Mouse (Mus musculus) lung, postnatal 36 days (tissue): ENCODE measurements around the gene Pnmt.
"Not testable (repeated sequence)": the region's sequence is repeated elsewhere in the genome, so short reads cannot be mapped to it uniquely, and the experiment has no call there.

Experiments
- DNase-seq: peaks from one replicate; pipeline ENCODE4 v3.0.0; 2022; ENCODE audit warnings: mixed read lengths

Gene Pnmt

DNA sequence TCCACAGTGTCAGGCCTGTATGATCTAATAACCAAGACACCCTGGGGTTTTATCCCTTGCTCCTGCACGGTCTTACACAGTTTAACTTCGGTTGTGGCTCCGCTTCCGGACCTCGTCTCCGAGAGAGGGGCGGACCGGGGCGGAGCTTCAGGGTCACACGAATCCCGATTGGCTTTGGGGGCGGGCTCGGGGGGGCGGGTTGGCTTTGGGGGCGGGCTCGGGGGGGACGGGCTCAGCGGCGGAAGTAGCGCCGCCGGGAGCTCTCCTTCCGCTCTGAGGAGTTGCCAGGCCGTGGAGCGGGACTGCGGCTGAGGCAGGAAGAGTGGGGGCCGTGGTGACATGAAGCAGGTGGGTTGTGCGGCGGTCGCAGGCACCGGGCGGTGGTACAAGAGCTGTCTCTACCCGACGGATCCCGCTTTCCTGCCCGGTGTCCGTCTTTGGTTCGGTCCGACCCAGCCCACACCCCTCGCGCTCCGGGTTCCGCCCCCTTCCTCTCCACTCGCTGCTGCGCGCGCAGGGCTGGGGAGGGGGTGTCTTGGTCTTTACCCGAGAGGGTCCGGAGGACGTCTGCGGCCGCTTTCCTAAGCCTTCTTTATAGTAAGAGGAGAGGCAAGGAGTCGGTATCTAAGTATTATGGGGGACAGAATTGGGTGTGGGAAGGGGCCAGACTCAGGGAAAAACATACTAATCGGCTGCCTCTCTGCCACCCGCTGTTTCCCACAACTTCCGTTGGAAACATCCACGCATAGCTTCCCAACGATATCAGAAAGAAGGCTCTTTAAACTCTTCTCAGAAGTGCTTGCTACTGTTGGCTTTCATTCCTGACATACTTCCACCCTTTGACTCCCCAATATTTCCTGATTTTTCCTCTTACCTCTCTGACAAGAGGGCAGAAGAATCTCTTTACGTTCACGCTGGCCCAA, 27.8 kb upstream of the Pnmt start, which contains the start of gene Stard3:
TSS of gene Stard3 (plus strand) at position 208 of the 923 bp plus-strand sequence.
- peak; percentile 97 for DNase-seq

DNA sequence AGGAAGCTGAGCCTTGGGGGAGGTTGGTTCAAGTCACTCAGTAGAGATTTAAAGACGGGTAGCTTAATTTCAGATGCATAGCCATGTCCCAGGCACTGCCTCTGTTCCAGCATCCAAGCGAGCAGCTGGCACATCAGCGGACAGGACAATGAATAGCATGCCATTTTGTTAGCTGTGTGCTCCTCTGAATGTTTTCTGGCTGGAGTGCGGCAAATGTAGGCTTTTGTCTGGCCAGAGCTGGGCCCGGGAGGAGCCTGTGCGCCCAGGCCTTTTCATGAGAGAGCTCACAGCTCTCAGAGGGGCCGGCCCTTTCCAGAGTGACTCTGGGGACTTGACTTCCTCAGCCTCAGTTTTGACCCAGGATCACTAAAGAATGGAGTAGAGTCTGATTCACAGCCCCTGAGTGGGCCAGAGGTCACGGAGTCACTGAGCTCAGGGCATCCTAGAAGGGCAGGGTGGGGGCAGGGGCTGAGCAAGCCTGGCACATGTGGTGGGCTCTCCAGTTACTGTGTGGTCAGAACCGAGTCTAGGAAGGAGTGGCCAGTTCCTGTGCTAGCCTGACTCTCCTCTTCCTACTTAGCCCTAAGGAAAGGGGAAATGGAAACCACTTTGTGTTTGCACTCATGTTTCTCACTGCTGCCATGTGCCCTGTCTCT, 25.3 kb upstream of the Pnmt start:
- DNase-seq = peak; percentile 36

DNA sequence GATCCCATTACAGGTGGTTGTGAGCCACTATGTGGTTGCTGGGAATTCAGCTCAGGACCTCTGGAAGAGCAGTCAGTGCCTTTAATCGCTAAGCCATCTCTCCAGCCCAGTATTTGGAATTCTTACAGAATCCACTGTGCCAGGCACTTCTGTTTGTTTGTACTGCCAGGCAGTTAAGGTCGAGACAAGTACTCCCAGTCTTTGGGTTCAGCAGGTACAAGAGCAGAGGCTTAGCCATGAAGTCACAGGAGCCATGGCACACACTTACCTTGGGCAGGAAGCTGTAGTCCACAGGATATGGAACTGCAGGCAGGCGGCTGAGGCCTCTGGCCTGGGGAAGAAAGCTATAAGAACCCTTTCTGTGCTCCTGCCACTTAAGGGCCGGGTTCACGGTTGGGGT, 22.4 kb upstream of the Pnmt start:
- DNase-seq = peak; percentile 75

DNA sequence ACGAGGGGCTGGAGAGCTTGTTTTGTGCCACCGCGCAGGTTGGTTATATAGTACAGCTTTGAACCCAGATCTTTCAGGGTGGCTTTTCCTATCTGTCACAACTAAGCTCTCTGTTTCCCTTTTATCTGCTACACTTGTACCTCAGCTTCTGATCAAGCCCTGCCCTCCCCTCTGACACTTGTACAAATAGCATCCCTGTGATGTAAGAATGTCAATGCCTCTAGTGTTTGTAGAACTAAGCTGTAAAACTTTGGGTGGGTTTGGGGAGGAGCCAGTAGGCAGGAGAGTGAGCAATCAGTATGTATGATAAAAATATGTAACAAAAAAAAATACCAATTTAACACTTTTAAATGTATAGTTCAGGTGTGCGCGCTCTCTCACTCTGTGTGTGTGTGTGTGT, 21.8 kb upstream of the Pnmt start:
- peak; percentile 61 for DNase-seq

DNA sequence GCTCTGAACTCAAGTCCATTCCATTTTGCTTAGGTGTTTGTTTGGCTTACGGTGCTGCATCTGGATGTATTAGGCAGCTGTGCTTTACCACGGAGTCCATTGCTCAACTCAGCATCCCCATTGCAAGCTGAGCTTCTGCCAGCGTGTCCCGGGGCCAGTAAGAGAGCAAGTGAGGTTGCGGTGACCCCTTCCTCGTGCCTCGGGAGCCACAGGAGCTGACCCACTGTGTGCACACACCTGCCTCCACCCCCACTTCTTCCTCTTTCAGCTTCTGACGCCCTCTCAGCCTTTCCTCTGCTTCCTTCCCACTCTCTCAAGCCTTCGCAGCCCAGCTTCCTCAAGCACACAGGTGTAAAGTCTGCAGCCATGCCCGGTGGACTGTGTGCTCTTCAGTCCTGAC, 20.0 kb upstream of the Pnmt start:
- DNase-seq = no peak

DNA sequence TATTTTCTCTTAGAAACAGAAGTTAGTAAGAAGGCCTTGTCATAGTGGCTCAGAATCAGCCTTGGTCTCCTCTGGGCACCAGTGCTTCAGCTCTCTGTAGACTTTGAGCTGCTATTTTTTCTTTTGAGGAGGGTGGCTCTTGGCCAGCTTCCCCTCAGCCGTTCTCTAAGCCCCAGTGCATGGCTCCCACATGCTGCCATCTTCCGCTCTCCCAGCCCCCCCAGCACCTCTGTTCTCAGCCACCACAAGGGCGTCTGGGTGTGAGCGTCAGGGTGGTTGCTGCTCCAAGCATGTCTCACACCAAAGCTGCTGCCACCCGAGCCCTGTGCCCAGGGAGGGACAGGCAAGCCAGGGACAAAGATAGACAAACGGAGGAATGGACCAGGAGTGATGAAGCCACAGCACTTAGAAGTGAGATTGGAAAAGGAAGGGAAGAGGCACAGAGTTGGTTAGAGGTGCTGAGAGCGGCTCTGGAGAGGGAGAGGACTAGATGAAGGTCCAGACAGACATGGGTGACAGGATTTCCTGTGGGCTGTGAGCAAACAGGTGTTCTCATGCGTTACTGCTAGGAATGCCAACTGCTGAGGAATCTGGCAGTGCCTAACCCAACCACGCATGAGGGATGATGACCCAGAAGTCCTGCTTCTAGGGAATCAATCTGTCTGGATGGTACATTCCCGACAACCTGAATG, 18.9 kb upstream of the Pnmt start:
- no peak for DNase-seq

DNA sequence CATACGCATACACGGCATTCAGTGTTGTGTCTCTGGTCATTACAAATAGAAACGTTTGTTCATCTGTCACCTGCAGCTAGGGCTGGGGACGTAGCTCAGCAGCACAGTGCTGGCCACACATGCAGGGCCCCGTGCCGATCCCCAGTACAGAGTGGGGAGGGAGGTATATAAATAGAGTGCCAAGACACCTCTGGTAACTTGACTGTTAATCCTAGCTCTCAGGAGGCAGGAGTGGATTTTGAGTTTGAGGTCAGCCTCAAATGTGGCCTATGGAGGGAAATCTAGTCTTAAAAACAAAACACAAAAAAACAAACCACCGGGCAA, 18.4 kb upstream of the Pnmt start:
- no peak for DNase-seq

DNA sequence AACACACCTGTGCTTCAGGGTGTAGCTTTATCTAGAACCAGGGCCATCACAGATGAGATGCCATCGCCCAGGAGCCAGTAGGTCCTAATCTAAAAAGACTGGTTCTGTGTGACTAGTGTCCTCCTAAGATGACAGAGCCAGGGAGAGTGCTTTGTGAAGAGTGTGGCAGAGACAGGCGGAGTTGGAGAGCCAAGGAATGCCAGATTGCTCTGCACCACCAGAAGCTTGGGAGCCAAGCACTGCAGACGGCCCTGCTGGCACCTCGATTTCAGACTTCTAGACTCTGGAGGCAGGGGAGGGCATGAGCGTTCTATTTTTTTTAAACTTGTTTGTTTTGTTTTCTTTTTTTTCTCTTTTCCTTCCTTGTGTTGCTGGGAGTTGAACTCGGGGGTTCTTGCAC, 16.9 kb upstream of the Pnmt start:
- no peak for DNase-seq

DNA sequence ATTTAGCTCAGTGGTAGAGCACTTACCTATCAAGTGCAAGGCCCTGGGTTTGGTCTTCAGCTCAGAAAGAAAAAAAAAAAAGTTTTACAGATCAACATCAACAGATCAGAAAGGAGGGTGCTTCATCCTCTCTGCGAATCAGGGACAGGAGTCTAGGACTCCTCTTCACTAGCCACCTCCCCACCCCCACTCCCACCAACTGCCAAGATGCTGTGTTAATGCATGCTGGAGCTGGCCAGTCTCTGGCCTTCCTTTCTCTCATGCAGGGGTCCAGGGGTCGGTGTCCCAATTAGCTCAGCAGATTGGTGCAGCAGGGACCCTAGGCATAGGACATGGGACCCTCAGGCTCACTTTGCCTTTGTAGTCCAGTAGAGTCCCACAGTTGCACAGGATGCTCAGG, 15.7 kb upstream of the Pnmt start:
- DNase-seq = no peak

DNA sequence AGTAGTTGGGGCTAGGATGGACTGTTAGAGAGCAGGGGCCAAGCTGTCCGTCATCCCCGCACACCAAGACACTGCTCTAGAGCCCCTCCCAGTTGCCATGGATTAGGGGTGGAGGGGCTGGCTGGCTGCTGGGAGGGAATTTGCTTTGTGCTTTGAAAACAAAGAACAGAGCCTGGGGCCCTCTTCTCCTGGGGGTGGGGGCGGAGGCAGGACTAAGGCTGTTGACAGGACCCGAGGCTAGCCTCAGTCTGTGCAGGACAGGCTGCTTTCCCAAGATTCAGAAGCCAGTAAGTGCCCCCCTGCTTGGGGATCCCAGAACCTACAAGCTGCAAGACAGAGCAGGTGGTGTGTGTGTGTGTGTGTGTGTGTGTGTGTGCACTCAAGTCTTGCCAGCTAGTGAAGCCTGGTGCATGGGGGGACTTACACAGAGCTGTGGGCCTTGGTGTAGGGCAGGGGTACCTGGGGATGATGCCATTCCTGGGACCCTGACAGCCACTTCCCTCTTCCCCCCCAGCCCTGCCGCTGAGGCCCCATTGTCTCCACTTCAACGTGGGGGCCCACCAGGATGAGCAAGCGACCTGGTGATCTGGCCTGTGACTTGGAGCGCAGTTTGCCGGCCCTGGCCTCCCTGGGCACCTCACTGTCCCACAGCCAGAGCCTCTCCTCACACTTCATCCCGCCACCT, 14.6 kb upstream of the Pnmt start:
- no peak for DNase-seq

DNA sequence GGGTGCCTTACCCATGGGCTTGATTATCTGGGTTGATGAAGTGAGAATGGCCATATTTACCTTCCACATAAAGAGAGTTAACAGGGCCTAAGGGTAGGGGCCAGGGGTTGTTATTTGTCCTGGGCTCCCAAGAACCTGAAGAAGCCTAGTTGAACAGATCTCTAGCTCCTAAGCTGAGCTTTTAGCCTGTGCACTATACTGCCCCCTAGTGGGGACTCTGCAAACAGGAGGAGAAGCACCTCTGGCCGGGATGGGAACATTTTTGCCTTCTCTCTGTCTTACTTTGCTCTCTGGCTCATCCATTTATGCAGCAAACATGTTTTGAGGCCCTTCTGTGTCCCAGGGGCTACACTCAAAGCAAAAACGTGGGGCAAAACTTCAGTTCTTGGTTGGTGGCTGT, 13.8 kb upstream of the Pnmt start:
- peak; percentile 84 for DNase-seq

DNA sequence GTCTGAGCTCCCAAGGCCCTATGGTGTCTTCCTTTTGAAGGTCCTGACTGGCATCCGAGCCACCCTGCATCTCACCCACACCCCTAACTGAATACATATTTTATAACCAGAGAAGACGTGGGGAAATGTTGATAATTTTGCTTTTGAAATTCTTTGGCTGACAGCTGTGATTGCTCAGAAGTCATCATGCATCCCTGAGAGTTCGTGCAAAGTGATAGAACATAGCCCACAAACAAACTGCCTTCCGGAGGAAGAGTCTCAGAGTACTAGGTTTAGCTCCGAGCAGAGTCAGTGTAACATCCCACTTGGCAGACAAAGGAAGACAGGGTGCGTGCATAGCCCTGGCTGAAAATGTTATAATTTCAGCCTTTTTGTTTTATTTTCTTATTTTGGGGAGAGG, 13.0 kb upstream of the Pnmt start:
- DNase-seq = no peak

DNA sequence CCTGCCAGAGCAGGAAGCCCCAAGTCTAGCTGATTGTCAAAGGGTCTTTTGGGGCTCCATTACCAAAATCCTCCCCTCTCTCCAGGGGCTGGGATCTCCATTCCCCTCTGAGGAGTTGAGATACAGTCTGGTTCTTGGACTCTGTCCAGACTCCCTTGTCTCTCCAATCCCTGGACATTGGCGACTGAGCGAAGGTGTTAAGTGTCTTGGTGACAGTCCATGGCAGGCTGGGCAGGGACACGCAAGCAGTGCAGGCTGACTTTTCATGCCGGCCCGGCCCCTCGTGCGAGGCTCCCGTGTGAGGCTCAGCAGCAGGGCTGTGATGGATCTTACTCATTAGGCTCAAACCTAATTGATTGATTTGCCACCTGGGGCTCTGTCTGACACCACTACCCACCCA, 12.0 kb upstream of the Pnmt start:
- no peak for DNase-seq

DNA sequence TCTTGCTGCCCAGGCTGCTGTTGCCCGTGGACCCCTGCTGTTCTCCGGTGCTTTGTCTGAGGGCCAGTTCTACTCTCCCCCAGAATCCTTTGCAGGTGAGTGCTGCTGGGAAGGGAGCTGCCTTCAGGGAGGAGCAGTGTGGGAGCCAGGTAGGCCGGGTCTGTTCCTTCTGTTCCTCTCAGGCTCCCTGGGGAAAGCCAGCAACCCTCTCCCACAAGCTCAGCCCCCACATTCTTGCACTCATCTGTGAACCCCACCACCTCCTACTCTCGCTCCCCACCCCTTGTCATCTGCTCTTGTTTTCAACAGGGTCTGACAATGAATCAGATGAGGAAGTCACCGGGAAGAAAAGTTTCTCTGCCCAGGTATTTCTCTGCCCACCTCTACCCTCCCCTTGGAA, 9.5 kb upstream of the Pnmt start:
- DNase-seq = no peak

DNA sequence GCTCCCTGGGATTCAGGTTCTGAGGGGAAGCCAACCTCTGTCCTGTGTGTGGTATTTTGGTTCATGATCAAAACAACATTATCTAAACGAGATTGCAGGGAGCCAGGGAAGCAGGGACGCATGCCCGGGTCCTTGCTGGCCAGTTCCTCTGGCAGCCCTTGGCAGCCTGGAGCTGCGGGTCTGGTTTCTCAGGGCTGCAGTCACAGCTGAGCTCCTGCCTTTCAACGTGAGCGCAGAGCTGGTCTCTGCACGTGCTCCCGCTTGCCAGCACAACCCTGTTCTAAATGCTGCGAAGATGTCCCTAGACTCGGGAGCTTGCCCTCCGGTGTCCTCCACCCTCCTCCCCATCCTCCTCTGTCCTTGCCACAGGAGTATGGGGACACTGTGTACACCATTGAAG, 8.5 kb upstream of the Pnmt start:
- DNase-seq = no peak

DNA sequence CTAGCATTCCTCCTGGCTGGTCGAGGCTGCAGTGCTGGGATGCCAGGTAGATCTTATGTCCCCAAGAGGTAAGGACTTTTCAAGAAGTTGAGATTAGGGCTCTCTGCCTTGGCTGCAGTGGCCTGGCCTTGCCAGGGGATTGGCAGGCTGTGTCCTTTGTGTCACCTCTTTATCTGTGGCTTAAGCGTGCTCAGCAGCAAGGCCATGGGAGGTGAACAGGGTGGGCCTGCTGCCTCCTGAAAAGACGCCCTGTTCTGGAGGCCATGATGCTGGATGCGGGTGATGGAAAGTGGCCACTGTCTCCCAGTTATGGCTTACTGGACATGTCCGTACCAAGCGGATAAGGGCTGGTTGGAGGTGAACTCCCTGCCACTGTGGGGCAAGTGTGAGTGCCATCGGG, 6.9 kb upstream of the Pnmt start:
- DNase-seq = no peak

DNA sequence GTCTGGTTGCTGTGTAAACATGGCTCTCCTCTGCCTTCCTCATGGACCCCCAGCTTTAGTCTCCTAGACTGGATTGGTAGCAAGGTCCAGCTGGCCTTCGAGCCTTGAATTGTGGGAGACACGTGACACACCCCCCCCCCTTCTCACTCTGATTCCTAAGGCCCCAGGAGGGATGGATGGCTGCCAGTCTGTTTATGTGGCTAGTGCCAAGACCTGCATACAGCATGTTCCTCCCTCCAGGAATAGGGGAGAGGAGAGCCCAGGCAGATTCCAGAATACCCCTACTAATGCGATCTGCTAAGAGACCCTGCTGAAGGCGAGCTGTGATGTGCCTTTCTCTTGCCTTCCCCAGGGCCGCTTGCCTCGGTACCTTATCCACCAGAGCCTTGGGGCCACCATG, 6.1 kb upstream of the Pnmt start:
- DNase-seq = no peak

DNA sequence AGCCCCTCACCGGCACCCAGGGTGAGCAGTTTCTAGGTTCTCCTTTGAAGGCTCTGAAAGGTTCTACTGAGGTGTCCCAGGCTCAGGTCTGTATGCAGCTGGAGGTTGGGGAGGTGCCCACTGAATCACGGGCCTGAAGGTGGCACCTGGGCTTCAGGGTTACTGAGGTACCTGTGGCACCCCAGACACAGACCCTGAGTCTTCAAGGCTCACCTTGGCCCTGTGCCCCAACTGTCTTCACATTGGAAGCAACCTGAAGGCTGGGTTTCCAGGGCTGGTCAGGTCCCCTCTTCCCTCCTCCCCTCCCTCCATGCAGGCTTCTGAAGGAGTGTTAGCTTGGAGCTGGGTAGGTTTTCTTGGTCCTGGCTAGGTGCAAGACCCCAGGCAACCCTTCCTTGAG, 4.6 kb upstream of the Pnmt start:
- DNase-seq = no peak

DNA sequence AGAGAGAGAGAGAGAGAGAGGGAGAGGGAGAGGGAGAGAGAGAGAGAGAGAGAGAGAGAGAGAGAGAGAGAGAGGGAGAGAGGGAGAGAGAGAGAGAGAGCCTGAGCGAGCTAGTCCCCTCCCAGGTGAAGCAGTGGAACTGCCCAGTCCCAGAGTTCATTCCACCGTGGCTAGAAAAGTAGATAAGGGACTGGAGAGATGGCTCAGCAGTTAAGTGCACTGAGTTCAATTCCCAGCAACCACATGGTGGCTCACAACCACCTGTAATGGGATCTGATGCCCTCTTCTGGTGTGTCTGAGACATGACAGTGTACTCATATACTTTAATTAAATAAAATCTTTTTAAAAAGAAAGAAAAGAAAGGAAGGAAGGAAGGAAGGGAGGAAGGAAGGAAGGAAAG, 3.8 kb upstream of the Pnmt start:
- DNase-seq = not testable (repeated sequence)

DNA sequence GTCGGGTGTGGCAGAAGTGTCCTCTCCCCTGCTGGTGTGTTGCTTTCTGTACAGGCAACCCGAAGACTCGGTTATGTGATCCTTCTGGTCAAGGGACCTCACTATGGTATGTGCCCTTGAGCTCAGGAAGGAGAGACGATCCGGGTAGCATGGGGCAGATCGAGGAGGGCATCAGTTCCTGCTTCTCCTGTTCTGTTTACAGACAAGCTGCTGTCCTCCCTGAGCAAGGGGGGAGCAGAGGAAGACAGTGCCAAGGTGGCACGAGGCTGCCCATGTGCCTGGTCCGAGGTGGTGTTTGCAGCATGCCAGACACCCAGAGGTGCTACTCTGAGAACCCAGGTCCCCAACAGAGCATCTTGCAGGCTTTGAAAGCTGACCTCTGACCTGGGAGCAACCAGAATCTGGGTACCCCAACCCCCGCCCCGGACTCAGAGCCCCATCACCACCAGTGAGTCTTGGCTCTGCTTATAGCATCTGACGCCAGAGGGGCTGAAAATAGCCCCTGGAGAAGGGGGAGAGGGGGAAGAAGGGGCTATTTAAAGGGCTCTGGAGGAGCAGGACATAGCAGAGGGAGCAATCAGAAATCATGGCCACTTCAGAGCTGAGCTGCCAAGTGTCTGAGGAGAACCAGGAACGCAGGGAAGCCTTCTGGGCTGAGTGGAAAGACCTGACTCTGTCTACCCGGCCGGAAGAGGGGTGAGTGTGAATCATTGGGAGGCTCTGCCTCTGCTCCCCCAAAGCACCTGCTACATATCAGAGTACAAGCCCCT, 2.8 kb upstream of the Pnmt start, which contains the start of gene Tcap:
TSS of gene Tcap (plus strand) at position 551 of the 770 bp plus-strand sequence.
- DNase-seq = no peak

DNA sequence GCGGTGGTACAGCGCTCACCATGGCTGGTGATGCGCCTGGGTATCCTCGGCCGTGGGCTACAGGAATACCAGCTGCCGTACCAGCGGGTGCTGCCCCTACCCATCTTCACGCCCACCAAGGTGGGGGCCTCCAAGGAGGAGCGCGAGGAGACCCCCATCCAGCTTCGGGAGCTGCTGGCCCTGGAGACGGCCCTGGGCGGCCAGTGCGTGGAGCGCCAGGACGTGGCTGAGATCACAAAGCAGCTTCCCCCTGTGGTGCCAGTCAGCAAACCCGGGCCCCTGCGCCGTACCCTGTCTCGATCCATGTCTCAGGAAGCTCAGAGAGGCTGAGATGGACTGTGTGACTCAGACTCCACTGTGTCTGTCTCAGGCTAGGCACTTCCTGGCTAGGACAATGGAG, 2.0 kb upstream of the Pnmt start:
- no peak for DNase-seq
